Mouse (Mus musculus): ENCODE measurements at regions not wholly inside any gene's neighbourhood (a gene's known extent, or its start where the extent isn't known, plus 50 kb on each side); places are given as distances from the start of the nearest gene placed in this dataset.

GRCm38 (mm10) chr8:92252597-92253375 lies 104.6 kb upstream of the Irx5 start:
- Histone ChIP-seq H3K4me1 (replicated peaks; ENCODE audit: control insufficient read depth in 2 of 2, insufficient read depth in 2 of 2, low read length in 1 of 2) (no peaks in the 10 kb centered on the region), H3K27me3 (ENCODE audit: control insufficient read depth, insufficient read depth, low read length) (no peaks in the 10 kb centered on the region), H3K9ac (replicated peaks) (no peak overlapping the region), H3K36me3 (replicated peaks; ENCODE audit: control insufficient read depth, insufficient read depth, low read depth) (no peaks in the 10 kb centered on the region), H3K9me3 (ENCODE audit: control insufficient read depth, low read length) (no peaks in the 10 kb centered on the region), H3K27ac (no peak overlapping the region), H3K4me2 (ENCODE audit: low read depth) (no peak overlapping the region), H3K4me3 (ENCODE audit: insufficient read depth in 1 of 2, low read depth in 2 of 2, low read length in 2 of 2) (no peak overlapping the region)
- WGBS (ENCODE audit: insufficient replicate concordance): 58% methylated on average over 8 of the region's 8 CpGs
- TF ChIP-seq CTCF (IDR thresholded peaks at IDR 0.05; ENCODE audit: low read depth): no peak
- TF ChIP-seq EP300 (IDR thresholded peaks at IDR 0.05; ENCODE audit: low read depth): no peak
- no peak for DNase-seq (ENCODE audit: low read depth in 3 of 3, low spot score in 3 of 3)
- no peak for ATAC-seq (ENCODE audit: insufficient read depth)

- Histone ChIP-seq H3K4me2 (ENCODE audit: low read depth) (no peak overlapping the region), H3K36me3 (replicated peaks; ENCODE audit: control insufficient read depth, insufficient read depth, low read depth) (no peaks in the 10 kb centered on the region), H3K4me3 (ENCODE audit: insufficient read depth in 1 of 2, low read depth in 2 of 2, low read length in 2 of 2) (no peak overlapping the region), H3K9ac (replicated peaks) (no peak overlapping the region), H3K4me1 (replicated peaks; ENCODE audit: control insufficient read depth in 2 of 2, insufficient read depth in 2 of 2, low read length in 1 of 2) (no peaks in the 10 kb centered on the region), H3K27me3 (ENCODE audit: control insufficient read depth, insufficient read depth, low read length) (no peaks in the 10 kb centered on the region), H3K9me3 (ENCODE audit: control insufficient read depth, low read length) (no peaks in the 10 kb centered on the region), H3K27ac (no peak overlapping the region)
- DNase-seq (ENCODE audit: low read depth in 3 of 3, low spot score in 3 of 3): no peak
- TF ChIP-seq CTCF (IDR thresholded peaks at IDR 0.05; ENCODE audit: low read depth) (no peak), EP300 (IDR thresholded peaks at IDR 0.05; ENCODE audit: low read depth) (no peak)
- no peak for ATAC-seq (ENCODE audit: insufficient read depth)
- whole genome bisulfite sequencing (ENCODE audit: insufficient replicate concordance): 62% methylated on average over 4 of the region's 4 CpGs
Observed at GRCm38 (mm10) chr8:92246301-92246700, 111.1 kb upstream of the Irx5 start.

GRCm38 (mm10) chr8:92240686-92241275 lies 116.6 kb upstream of the Irx5 start:
- Histone ChIP-seq H3K9ac (replicated peaks) (no peak overlapping the region), H3K9me3 (ENCODE audit: control insufficient read depth, low read length) (no peaks in the 10 kb centered on the region), H3K4me3 (ENCODE audit: insufficient read depth in 1 of 2, low read depth in 2 of 2, low read length in 2 of 2) (no peak overlapping the region), H3K4me2 (ENCODE audit: low read depth) (no peak overlapping the region), H3K27me3 (ENCODE audit: control insufficient read depth, insufficient read depth, low read length) (no peaks in the 10 kb centered on the region), H3K4me1 (replicated peaks; ENCODE audit: control insufficient read depth in 2 of 2, insufficient read depth in 2 of 2, low read length in 1 of 2) (no peaks in the 10 kb centered on the region), H3K27ac (no peak overlapping the region), H3K36me3 (replicated peaks; ENCODE audit: control insufficient read depth, insufficient read depth, low read depth) (no peaks in the 10 kb centered on the region)
- DNase-seq (ENCODE audit: low read depth in 3 of 3, low spot score in 3 of 3): no peak
- TF ChIP-seq EP300 (IDR thresholded peaks at IDR 0.05; ENCODE audit: low read depth): no peak
- 71% methylated on average over 13 of the region's 13 CpGs for WGBS (ENCODE audit: insufficient replicate concordance)
- ATAC-seq (ENCODE audit: insufficient read depth): no peak

- H3K9me3 ChIP-seq (ENCODE audit: control insufficient read depth, low read length): no peaks in the 10 kb centered on the region
- H3K4me1 ChIP-seq (replicated peaks; ENCODE audit: control insufficient read depth in 2 of 2, insufficient read depth in 2 of 2, low read length in 1 of 2): no peaks in the 10 kb centered on the region
- H3K9ac ChIP-seq (replicated peaks): no peak overlapping the region
- WGBS (ENCODE audit: insufficient replicate concordance): 59% methylated on average over 23 of the region's 23 CpGs
- DNase-seq (ENCODE audit: low read depth in 3 of 3, low spot score in 3 of 3): no peak
- H3K27me3 ChIP-seq (ENCODE audit: control insufficient read depth, insufficient read depth, low read length): no peaks in the 10 kb centered on the region
- no peak for ATAC-seq (ENCODE audit: insufficient read depth)
- no peaks in the 10 kb centered on the region for H3K36me3 ChIP-seq (replicated peaks; ENCODE audit: control insufficient read depth, insufficient read depth, low read depth)
- no peak for TF ChIP-seq EP300 (IDR thresholded peaks at IDR 0.05; ENCODE audit: low read depth)
- TF ChIP-seq CTCF (IDR thresholded peaks at IDR 0.05; ENCODE audit: low read depth): no peak
- no peak overlapping the region for H3K4me2 ChIP-seq (ENCODE audit: low read depth)
- no peak overlapping the region for H3K27ac ChIP-seq
- H3K4me3 ChIP-seq (ENCODE audit: insufficient read depth in 1 of 2, low read depth in 2 of 2, low read length in 2 of 2): no peak overlapping the region
Observed at GRCm38 (mm10) chr8:92231326-92232225, 125.8 kb upstream of the Irx5 start.

GRCm38 (mm10) chr8:92229526-92229925 lies 127.9 kb upstream of the Irx5 start:
- 61% methylated on average over 2 of the region's 2 CpGs for WGBS (ENCODE audit: insufficient replicate concordance)
- no peak overlapping the region for H3K9ac ChIP-seq (replicated peaks)

More at GRCm38 (mm10) chr8:92229526-92229925, 127.9 kb upstream of the Irx5 start:
- Histone ChIP-seq H3K36me3 (replicated peaks; ENCODE audit: control insufficient read depth, insufficient read depth, low read depth) (no peaks in the 10 kb centered on the region), H3K27ac (no peak overlapping the region), H3K9me3 (ENCODE audit: control insufficient read depth, low read length) (no peaks in the 10 kb centered on the region), H3K4me2 (ENCODE audit: low read depth) (no peak overlapping the region), H3K4me1 (replicated peaks; ENCODE audit: control insufficient read depth in 2 of 2, insufficient read depth in 2 of 2, low read length in 1 of 2) (no peaks in the 10 kb centered on the region), H3K27me3 (ENCODE audit: control insufficient read depth, insufficient read depth, low read length) (no peaks in the 10 kb centered on the region), H3K4me3 (ENCODE audit: insufficient read depth in 1 of 2, low read depth in 2 of 2, low read length in 2 of 2) (no peak overlapping the region)
- ATAC-seq (ENCODE audit: insufficient read depth) (no peak), DNase-seq (ENCODE audit: low read depth in 3 of 3, low spot score in 3 of 3) (no peak)
- TF ChIP-seq EP300 (IDR thresholded peaks at IDR 0.05; ENCODE audit: low read depth) (no peak), CTCF (IDR thresholded peaks at IDR 0.05; ENCODE audit: low read depth) (no peak)
